In genomic region chr1:180162986-180163385, GRCm38 (mm10) we compare ENCODE assay signal across 25 mouse cellular contexts. TPM values are rescaled to one million over a fixed set of nuclear protein-coding genes. Genes with fewer than 3 reads are reported as not detected.
A peak's percentile ranks its signal among the peaks of the same experiment; 100 is the strongest.
DNase-seq lines count a peak whose midpoint lies in the region; ATAC-seq and TF ChIP-seq lines count a peak whose summit lies in the region.
"Had no signal": no experiment of that assay in that cellular context is flagged by ENCODE, and none has a peak within 500 bp of the region (broad histone marks: within the 10 kb centered on the region; RNA-seq: fewer than 3 reads in every experiment).

No protein-coding gene starts in this region.

- H3K4me3 ChIP-seq in embryonic facial prominence, embryonic 13.5 days, result no peak overlapping the region
- H3K4me3 ChIP-seq in embryonic facial prominence, embryonic 10.5 days, result no peak overlapping the region
- no peak overlapping the region for H3K4me3 ChIP-seq in heart, embryonic 11.5 days (ENCODE audit: low read depth, low read length)
- H3K4me3 ChIP-seq in midbrain, embryonic 11.5 days (ENCODE audit: low read depth, low read length), result no peak overlapping the region
- H3K4me3 ChIP-seq in midbrain, embryonic 10.5 days, result no peak overlapping the region
- H3K4me3 ChIP-seq in myocyte, result no peak overlapping the region
- H3K4me3 ChIP-seq: embryonic facial prominence, embryonic 12.5 days; embryonic facial prominence, embryonic 15.5 days; erythroblast, embryonic 14.5 days; forebrain, embryonic 10.5 days; forebrain, embryonic 12.5 days had no signal

- H3K4me2 ChIP-seq in embryonic facial prominence, embryonic 13.5 days, result no peak overlapping the region
- no peak overlapping the region for H3K4me2 ChIP-seq in heart, embryonic 11.5 days
- no peak overlapping the region for H3K4me2 ChIP-seq in midbrain, embryonic 11.5 days
- H3K4me2 ChIP-seq in myocyte (ENCODE audit: low read depth), result no peak overlapping the region
- H3K4me2 ChIP-seq: embryonic facial prominence, embryonic 12.5 days; embryonic facial prominence, embryonic 15.5 days; forebrain, embryonic 12.5 days had no signal

- WGBS in embryonic facial prominence, embryonic 13.5 days, result 81% methylated on average over 7 of the region's 7 CpGs
- 81% methylated on average over 7 of the region's 7 CpGs for WGBS in embryonic facial prominence, embryonic 10.5 days
- WGBS in heart, embryonic 11.5 days (ENCODE audit: insufficient replicate concordance), result 83% methylated on average over 7 of the region's 7 CpGs
- WGBS in midbrain, embryonic 11.5 days, result 80% methylated on average over 7 of the region's 7 CpGs
- 82% methylated on average over 7 of the region's 7 CpGs for WGBS in midbrain, embryonic 10.5 days

- peaks cover 59% of the 10 kb centered on the region for H3K36me3 ChIP-seq in embryonic facial prominence, embryonic 13.5 days
- peaks cover 32% of the 10 kb centered on the region for H3K36me3 ChIP-seq in embryonic facial prominence, embryonic 10.5 days (replicated peaks)
- H3K36me3 ChIP-seq in heart, embryonic 11.5 days (ENCODE audit: control insufficient read depth, insufficient read depth, low read length), result peaks cover 9% of the 10 kb centered on the region; the same call in 1 of the 2 replicates
- 0 out of 2 replicates have a peak, but pooled peaks cover 3% of the 10 kb centered on the region for H3K36me3 ChIP-seq in midbrain, embryonic 11.5 days (ENCODE audit: control insufficient read depth, insufficient read depth, low read length)
- peaks cover 35% of the 10 kb centered on the region for H3K36me3 ChIP-seq in midbrain, embryonic 10.5 days
- peaks cover 17% of the 10 kb centered on the region for H3K36me3 ChIP-seq in myocyte (ENCODE audit: control insufficient read depth, insufficient read depth)

- H3K9me3 ChIP-seq in embryonic facial prominence, embryonic 13.5 days, result no peaks in the 10 kb centered on the region
- no peaks in the 10 kb centered on the region for H3K9me3 ChIP-seq in embryonic facial prominence, embryonic 10.5 days
- no peaks in the 10 kb centered on the region for H3K9me3 ChIP-seq in heart, embryonic 11.5 days (replicated peaks; ENCODE audit: control insufficient read depth, low read length)
- H3K9me3 ChIP-seq in midbrain, embryonic 11.5 days (ENCODE audit: control insufficient read depth, low read length), result no peaks in the 10 kb centered on the region
- no peaks in the 10 kb centered on the region for H3K9me3 ChIP-seq in midbrain, embryonic 10.5 days (replicated peaks)
- H3K9me3 ChIP-seq: embryonic facial prominence, embryonic 12.5 days; embryonic facial prominence, embryonic 15.5 days; forebrain, embryonic 10.5 days; forebrain, embryonic 12.5 days had no signal

- H3ac ChIP-seq in myocyte (ENCODE audit: control insufficient read depth, insufficient read length), result no peak overlapping the region

- H3K9ac ChIP-seq in embryonic facial prominence, embryonic 13.5 days, result no peak overlapping the region
- H3K9ac ChIP-seq in heart, embryonic 11.5 days (ENCODE audit: low read depth, low read length), result no peak overlapping the region
- no peak overlapping the region for H3K9ac ChIP-seq in midbrain, embryonic 11.5 days (ENCODE audit: low read length)
- H3K9ac ChIP-seq: embryonic facial prominence, embryonic 12.5 days; embryonic facial prominence, embryonic 15.5 days; forebrain, embryonic 12.5 days had no signal

- DNase-seq in embryonic facial prominence, embryonic 10.5 days (ENCODE audit: low spot score), result no peak
- peak; percentile 79 for DNase-seq in heart, adult 11 months
- peak; percentile 41 for DNase-seq in midbrain, embryonic 11.5 days (ENCODE audit: low spot score, missing footprints)
- DNase-seq in midbrain, embryonic 10.5 days (ENCODE audit: low spot score), result no peak
- no peak for DNase-seq in lung, postnatal 4 days
- DNase-seq: adrenal gland, adult 2 months; adrenal gland, postnatal 14 days; adrenal gland, postnatal 36 days; cerebellum, adult 11 months; cerebellum, adult 18-20 months; cerebellum, adult 8-10 months; cerebellum, adult 9-11 months; cerebellum, postnatal 14 days; cerebellum, postnatal 36 days; embryo, embryonic 11 days had no signal

- no peaks in the 10 kb centered on the region for H3K4me1 ChIP-seq in embryonic facial prominence, embryonic 13.5 days
- H3K4me1 ChIP-seq in embryonic facial prominence, embryonic 10.5 days, result peaks cover 5% of the 10 kb centered on the region
- H3K4me1 ChIP-seq in heart, embryonic 11.5 days (ENCODE audit: control insufficient read depth, insufficient read depth, low read length), result no peaks in the 10 kb centered on the region
- H3K4me1 ChIP-seq in midbrain, embryonic 11.5 days (ENCODE audit: control insufficient read depth, insufficient read depth, low read length), result no peaks in the 10 kb centered on the region
- 0 out of 2 replicates have a peak, but pooled peaks cover 5% of the 10 kb centered on the region for H3K4me1 ChIP-seq in midbrain, embryonic 10.5 days
- H3K4me1 ChIP-seq: embryonic facial prominence, embryonic 12.5 days; embryonic facial prominence, embryonic 15.5 days; forebrain, embryonic 12.5 days had no signal

- H3K27ac ChIP-seq in embryonic facial prominence, embryonic 13.5 days, result 0 out of 2 replicates have a peak overlapping the region, but pooled peaks have one; percentile 22
- H3K27ac ChIP-seq in embryonic facial prominence, embryonic 10.5 days (replicated peaks), result no peak overlapping the region
- H3K27ac ChIP-seq in heart, embryonic 11.5 days (ENCODE audit: low read depth, low read length), result no peak overlapping the region
- H3K27ac ChIP-seq in midbrain, embryonic 11.5 days (ENCODE audit: low read depth, low read length), result no peak overlapping the region
- H3K27ac ChIP-seq in midbrain, embryonic 10.5 days (replicated peaks), result no peak overlapping the region
- H3K27ac ChIP-seq: embryonic facial prominence, embryonic 12.5 days; embryonic facial prominence, embryonic 15.5 days; forebrain, embryonic 10.5 days; forebrain, embryonic 12.5 days had no signal

- H3K79me2 ChIP-seq in myocyte (ENCODE audit: control insufficient read depth, insufficient read depth), result no peaks in the 10 kb centered on the region

- H3K27me3 ChIP-seq in embryonic facial prominence, embryonic 13.5 days, result no peaks in the 10 kb centered on the region
- H3K27me3 ChIP-seq in embryonic facial prominence, embryonic 10.5 days (replicated peaks; ENCODE audit: low read depth, poor library complexity, severe bottlenecking), result no peaks in the 10 kb centered on the region
- no peaks in the 10 kb centered on the region for H3K27me3 ChIP-seq in heart, embryonic 11.5 days (ENCODE audit: control insufficient read depth, insufficient read depth, low read length)
- H3K27me3 ChIP-seq in midbrain, embryonic 11.5 days (ENCODE audit: control insufficient read depth, insufficient read depth, low read length), result no peaks in the 10 kb centered on the region
- H3K27me3 ChIP-seq in midbrain, embryonic 10.5 days (ENCODE audit: low read depth, poor library complexity, severe bottlenecking), result no peaks in the 10 kb centered on the region
- no peaks in the 10 kb centered on the region for H3K27me3 ChIP-seq in myocyte (ENCODE audit: control insufficient read depth, insufficient read depth, insufficient read length)
- H3K27me3 ChIP-seq: embryonic facial prominence, embryonic 12.5 days; embryonic facial prominence, embryonic 15.5 days; forebrain, embryonic 12.5 days had no signal

- TF ChIP-seq POLR2A in myocyte (IDR thresholded peaks at IDR 0.05; ENCODE audit: insufficient read length, low read depth), result no peak

- no peak for ATAC-seq in embryonic facial prominence, embryonic 13.5 days (ENCODE audit: insufficient number of reproducible peaks, insufficient read depth, low FRiP score, low TSS enrichment, low read depth)
- ATAC-seq in heart, embryonic 11.5 days (replicated peaks; ENCODE audit: insufficient number of reproducible peaks, low FRiP score, low TSS enrichment), result no peak
- no peak for ATAC-seq in midbrain, embryonic 11.5 days (ENCODE audit: low FRiP score)
- ATAC-seq: forebrain, embryonic 14.5 days; forebrain, embryonic 16.5 days had no signal

TF ChIP-seq in myocyte, 11 proteins besides CTCF, POLR2A, EP300 and RAD21:
- TF ChIP-seq CEBPB (IDR thresholded peaks at IDR 0.05; ENCODE audit: insufficient read depth, poor library complexity, severe bottlenecking) (no peak), POLR2AphosphoS2 (IDR thresholded peaks at IDR 0.05; ENCODE audit: insufficient read length, low read depth) (peak; percentile 71)
TF ChIP-seq in myocyte: peak in this region for 1.

RNA-seq across cellular contexts. Expression of gene Coq8a, which starts 36.4 kb away (rescaled TPM):
- 4.1 and 5.3 TPM in 2 replicates for polyA plus RNA-seq in embryonic facial prominence, embryonic 13.5 days (2015; fragmentation: Nextera tagmentation; extraction: Ambion mirVana)
- 1.7 and 2.6 TPM in 2 replicates for polyA plus RNA-seq in embryonic facial prominence, embryonic 10.5 days (2016; fragmentation: Nextera tagmentation; extraction: Ambion mirVana)
- 8.6 and 10.8 TPM in 2 replicates for polyA plus RNA-seq in heart, embryonic 11.5 days (2014; fragmentation: Nextera tagmentation; extraction: Ambion mirVana)
- 0.93 and 1.8 TPM in 2 replicates for polyA plus RNA-seq in midbrain, embryonic 11.5 days (2014; fragmentation: Nextera tagmentation; extraction: Ambion mirVana)
- 0.90 and 1.3 TPM in 2 replicates for polyA plus RNA-seq in midbrain, embryonic 10.5 days (2016; fragmentation: Nextera tagmentation; extraction: Ambion mirVana)
- polyA plus RNA-seq in myocyte (2012; fragmentation: generic; extraction: Trizol), result 79.8 TPM

Comparison
In these comparisons a context has a peak if more than half of its experiments do, and no peak if none do; other contexts are left out.
1. DNase-seq: peak in heart, adult 11 months (single experiment) and midbrain, embryonic 11.5 days (single experiment); none in embryonic facial prominence, embryonic 10.5 days (single experiment), midbrain, embryonic 10.5 days (single experiment) and lung, postnatal 4 days (0 of 2).